Mouse (Mus musculus): Measurements from ENCODE around the gene Flna.

DNA sequence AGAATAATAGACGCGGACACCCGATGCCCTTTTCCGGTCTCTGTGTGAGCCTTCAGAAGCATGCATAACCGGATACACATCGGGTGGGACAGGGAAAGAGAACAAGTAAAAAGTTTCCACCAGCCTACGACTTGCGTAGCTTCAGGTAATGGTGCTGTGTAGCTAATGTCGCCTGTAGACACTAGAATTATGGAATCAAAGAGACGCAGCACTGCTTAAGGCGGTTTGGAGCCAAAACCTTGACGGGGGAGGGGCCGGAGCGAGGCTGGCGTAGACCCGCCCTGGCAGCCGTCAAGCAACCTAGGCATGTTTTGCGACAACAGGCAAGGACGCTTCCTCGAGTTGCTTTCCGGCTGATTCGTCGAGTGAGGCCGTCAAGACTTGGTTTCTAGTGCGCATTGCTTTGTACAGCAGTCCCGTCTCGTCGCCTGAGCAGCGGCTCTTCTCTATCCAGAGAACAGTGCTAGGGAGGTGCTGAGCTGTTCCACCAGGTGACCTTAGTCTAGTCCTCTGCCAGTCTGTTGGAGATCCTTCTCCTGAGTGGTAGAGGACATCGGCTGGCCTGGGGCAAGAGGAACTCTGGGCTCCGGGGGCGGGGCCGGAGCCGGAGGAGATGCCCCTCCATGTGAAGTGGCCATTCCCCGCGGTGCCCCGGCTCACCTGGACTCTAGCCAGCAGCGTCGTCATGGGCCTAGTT, 32.9 kb upstream of the Flna start:
- TF ChIP-seq EP300 (IDR thresholded peaks at IDR 0.05; ENCODE audit: low read depth): no peak; the same call in 1 of the 2 replicates
- no peak for TF ChIP-seq CTCF (IDR thresholded peaks at IDR 0.05; ENCODE audit: low read depth)

Measured in heart, postnatal 0 days (tissue).